Mouse (Mus musculus): ENCODE measurements around the gene Arf1. TPM values are rescaled to one million over a fixed set of nuclear protein-coding genes. Genes with fewer than 3 reads are reported as not detected.

Arf1 gene
- polyA plus RNA-seq, 1 experiment, result 565 TPM

DNA sequence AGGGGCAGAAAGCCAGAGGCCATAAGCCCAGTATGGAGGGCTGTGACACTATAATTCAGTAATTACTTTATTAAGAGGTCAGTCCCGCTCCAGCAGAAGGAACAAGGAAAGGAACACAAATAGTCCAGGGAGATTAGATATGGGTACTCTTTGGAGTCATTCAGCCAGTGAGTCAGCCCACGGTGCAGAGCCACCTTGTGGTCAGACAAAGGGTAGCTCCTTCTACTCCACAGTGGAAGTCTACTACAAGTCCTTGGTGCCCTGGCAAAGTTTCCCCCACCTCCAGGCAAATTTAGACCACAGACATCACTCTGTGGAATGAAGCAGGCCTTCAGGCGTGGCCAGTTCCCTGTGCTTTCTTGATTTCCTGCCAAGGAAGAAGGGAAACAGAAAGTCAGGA is 44.2 kb downstream of the Arf1 start:
- DNase-seq (ENCODE audit: low read depth), result peak; percentile 61
- no peak for TF ChIP-seq POLR2A (IDR thresholded peaks at IDR 0.05; ENCODE audit: borderline replicate concordance, extremely low read depth, insufficient read depth, insufficient read length, poor library complexity, severe bottlenecking)
- peak; percentile 75 for TF ChIP-seq CTCF (IDR thresholded peaks at IDR 0.05; ENCODE audit: borderline replicate concordance, extremely low read depth, insufficient read depth, insufficient read length)

DNA sequence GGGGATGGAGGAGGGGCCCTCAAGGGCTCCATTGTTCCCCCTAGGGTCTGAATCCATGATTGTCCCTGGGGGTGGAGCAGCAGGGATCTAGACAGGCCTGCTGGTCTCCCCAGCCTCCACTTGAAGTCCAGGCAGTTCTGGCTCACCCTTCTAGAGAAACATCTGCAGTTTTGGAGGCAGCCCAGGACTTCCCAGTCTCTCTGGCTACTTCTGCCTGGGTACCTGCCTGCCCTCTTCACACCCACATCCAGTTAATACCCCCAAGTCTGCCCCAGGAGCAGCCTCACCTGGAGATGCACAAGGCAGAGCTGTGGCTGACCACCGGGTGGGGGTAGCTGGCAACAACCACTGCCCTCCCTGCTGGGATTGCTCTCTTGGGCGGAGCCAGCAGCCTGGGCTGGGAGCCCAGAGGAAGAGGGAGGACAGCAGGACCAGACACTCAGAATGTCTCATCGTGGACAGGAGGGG is 45.2 kb downstream of the Arf1 start, which contains the start of gene Gjc2:
Gene Gjc2 (minus strand): TSS at position 350 of the 468 bp plus-strand sequence.
- no peak for TF ChIP-seq CTCF (IDR thresholded peaks at IDR 0.05; ENCODE audit: borderline replicate concordance, extremely low read depth, insufficient read depth, insufficient read length)
- TF ChIP-seq POLR2A (IDR thresholded peaks at IDR 0.05; ENCODE audit: borderline replicate concordance, extremely low read depth, insufficient read depth, insufficient read length, poor library complexity, severe bottlenecking), result no peak
- DNase-seq (ENCODE audit: low read depth), result no peak

- no peak for DNase-seq (ENCODE audit: low read depth)
- no peak for TF ChIP-seq CTCF (IDR thresholded peaks at IDR 0.05; ENCODE audit: borderline replicate concordance, extremely low read depth, insufficient read depth, insufficient read length)
- no peak for TF ChIP-seq POLR2A (IDR thresholded peaks at IDR 0.05; ENCODE audit: borderline replicate concordance, extremely low read depth, insufficient read depth, insufficient read length, poor library complexity, severe bottlenecking)
These were observed 51.1 kb downstream of the Arf1 start for GRCm38 (mm10) chr11:59176921-59177320.

GRCm38 (mm10) chr11:59176475-59176874 is 51.6 kb downstream of the Arf1 start:
- TF ChIP-seq CTCF (IDR thresholded peaks at IDR 0.05; ENCODE audit: borderline replicate concordance, extremely low read depth, insufficient read depth, insufficient read length) (no peak), POLR2A (IDR thresholded peaks at IDR 0.05; ENCODE audit: borderline replicate concordance, extremely low read depth, insufficient read depth, insufficient read length, poor library complexity, severe bottlenecking) (no peak)

GRCm38 (mm10) chr11:59174189-59174838 is 53.8 kb downstream of the Arf1 start:
- DNase-seq (ENCODE audit: low read depth), result no peak
- no peak for TF ChIP-seq POLR2A (IDR thresholded peaks at IDR 0.05; ENCODE audit: borderline replicate concordance, extremely low read depth, insufficient read depth, insufficient read length, poor library complexity, severe bottlenecking)
- TF ChIP-seq CTCF (IDR thresholded peaks at IDR 0.05; ENCODE audit: borderline replicate concordance, extremely low read depth, insufficient read depth, insufficient read length), result no peak

More at GRCm38 (mm10) chr11:59176475-59176874, 51.6 kb downstream of the Arf1 start:
- DNase-seq (ENCODE audit: low read depth), result no peak

GRCm38 (mm10) chr11:59170549-59170948 is 57.5 kb downstream of the Arf1 start:
- no peak for DNase-seq (ENCODE audit: low read depth)

DNA sequence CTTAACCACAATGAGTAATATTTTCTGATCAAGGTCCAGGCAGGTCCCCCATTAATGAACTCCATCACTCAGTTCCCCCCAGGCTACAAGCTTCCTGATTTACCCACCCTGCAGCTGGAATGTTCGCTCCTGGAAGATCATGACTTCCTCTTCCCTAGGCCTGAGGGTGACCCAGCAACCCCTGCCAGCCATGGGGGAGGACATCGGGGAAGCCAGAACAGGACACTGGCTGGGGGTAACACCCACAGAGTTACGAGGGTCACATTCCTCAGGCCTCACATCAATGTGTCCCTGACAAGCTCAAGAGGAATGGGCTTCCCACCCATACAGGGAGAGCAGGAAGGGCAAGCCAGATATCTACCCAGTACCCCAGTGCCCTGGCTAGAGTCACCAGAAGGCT is 58.3 kb downstream of the Arf1 start:
- no peak for DNase-seq (ENCODE audit: low read depth)
- TF ChIP-seq CTCF (IDR thresholded peaks at IDR 0.05; ENCODE audit: borderline replicate concordance, extremely low read depth, insufficient read depth, insufficient read length) (no peak), POLR2A (IDR thresholded peaks at IDR 0.05; ENCODE audit: borderline replicate concordance, extremely low read depth, insufficient read depth, insufficient read length, poor library complexity, severe bottlenecking) (no peak)

More at GRCm38 (mm10) chr11:59170549-59170948, 57.5 kb downstream of the Arf1 start:
- TF ChIP-seq CTCF (IDR thresholded peaks at IDR 0.05; ENCODE audit: borderline replicate concordance, extremely low read depth, insufficient read depth, insufficient read length) (no peak), POLR2A (IDR thresholded peaks at IDR 0.05; ENCODE audit: borderline replicate concordance, extremely low read depth, insufficient read depth, insufficient read length, poor library complexity, severe bottlenecking) (no peak)

GRCm38 (mm10) chr11:59165616-59166241 is 62.3 kb downstream of the Arf1 start:
- peak; percentile 46 for DNase-seq (ENCODE audit: low read depth)
- TF ChIP-seq CTCF (IDR thresholded peaks at IDR 0.05; ENCODE audit: borderline replicate concordance, extremely low read depth, insufficient read depth, insufficient read length) (no peak), POLR2A (IDR thresholded peaks at IDR 0.05; ENCODE audit: borderline replicate concordance, extremely low read depth, insufficient read depth, insufficient read length, poor library complexity, severe bottlenecking) (no peak)

- TF ChIP-seq CTCF (IDR thresholded peaks at IDR 0.05; ENCODE audit: borderline replicate concordance, extremely low read depth, insufficient read depth, insufficient read length), result no peak
- TF ChIP-seq POLR2A (IDR thresholded peaks at IDR 0.05; ENCODE audit: borderline replicate concordance, extremely low read depth, insufficient read depth, insufficient read length, poor library complexity, severe bottlenecking), result no peak
- DNase-seq (ENCODE audit: low read depth), result no peak
These were observed 63.7 kb downstream of the Arf1 start for GRCm38 (mm10) chr11:59164384-59164783.

DNA sequence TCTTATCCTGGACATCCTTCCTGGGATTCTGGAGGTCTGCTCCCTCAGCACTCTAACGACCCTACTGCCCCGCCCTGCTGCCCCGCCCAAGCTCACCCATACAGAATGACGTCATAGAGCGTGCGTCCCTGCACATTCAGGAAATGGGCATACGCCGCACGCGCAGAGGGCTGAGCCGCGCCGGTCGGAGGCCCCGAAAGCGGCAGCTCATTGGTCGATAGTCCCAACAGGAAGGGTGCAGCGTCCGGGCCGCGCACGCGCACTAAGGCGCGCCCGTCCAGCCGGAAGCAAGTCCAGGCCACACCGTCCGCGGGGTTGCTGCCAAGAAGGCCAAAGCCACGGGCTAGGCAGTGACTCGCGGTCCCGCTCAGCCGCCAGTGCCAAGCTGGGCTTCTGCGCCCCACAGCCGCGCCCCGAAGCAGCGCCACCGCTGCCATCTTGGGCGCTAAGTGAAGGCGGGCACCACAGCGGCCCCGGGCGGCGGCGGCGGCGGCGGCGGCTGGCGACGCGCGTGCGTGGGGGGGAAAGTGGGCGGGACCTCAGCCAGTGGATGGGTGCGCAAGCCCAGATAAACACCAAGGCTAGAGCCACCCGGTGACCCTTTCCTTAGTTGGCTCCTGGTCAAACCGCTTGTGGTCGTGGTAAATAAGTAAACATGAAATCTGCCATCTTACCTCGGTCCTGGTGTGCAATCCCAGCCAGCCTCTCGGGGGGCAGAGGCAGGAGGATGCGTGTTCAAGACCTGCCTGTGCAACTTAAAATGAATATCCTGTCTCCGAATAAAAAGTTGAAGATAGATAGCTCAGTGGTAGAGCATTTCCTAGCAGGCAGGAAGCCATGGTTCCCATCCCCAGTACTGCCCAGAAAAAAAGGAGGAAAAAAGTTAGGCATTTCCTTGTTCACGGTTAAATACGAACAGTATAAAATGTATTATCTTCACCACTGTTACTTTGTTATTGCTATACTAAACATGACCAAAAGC is 64.5 kb downstream of the Arf1 start, which contains the start of gene Iba57:
Gene Iba57 (minus strand): TSS at position 485 of the 982 bp plus-strand sequence.
- DNase-seq (ENCODE audit: low read depth), result peak; percentile 100
- peak; percentile 83 for TF ChIP-seq POLR2A (IDR thresholded peaks at IDR 0.05; ENCODE audit: borderline replicate concordance, extremely low read depth, insufficient read depth, insufficient read length, poor library complexity, severe bottlenecking)
- TF ChIP-seq CTCF (IDR thresholded peaks at IDR 0.05; ENCODE audit: borderline replicate concordance, extremely low read depth, insufficient read depth, insufficient read length), result peak; percentile 19; the same call in 1 of the 2 replicates
